Mouse (Mus musculus): ENCODE measurements at regions not wholly inside any gene's neighbourhood (a gene's known extent, or its start where the extent isn't known, plus 50 kb on each side); places are given as distances from the start of the nearest gene placed in this dataset.
A peak's percentile ranks its signal among the peaks of the same experiment; 100 is the strongest.

- H3K9ac ChIP-seq (replicated peaks): no peak overlapping the region
- no peaks in the 10 kb centered on the region for H3K9me3 ChIP-seq (ENCODE audit: low read length)
- TF ChIP-seq EP300 (IDR thresholded peaks at IDR 0.05; ENCODE audit: low read depth) (no peak), CTCF (IDR thresholded peaks at IDR 0.05; ENCODE audit: low read depth) (no peak)
- H3K4me2 ChIP-seq (ENCODE audit: low read depth, low read length): no peak overlapping the region
- DNase-seq (no peak), ATAC-seq (no peak)
- WGBS (ENCODE audit: insufficient replicate concordance): 77% methylated on average over 14 of the region's 14 CpGs
- H3K4me1 ChIP-seq (ENCODE audit: insufficient read depth): no peaks in the 10 kb centered on the region
- no peaks in the 10 kb centered on the region for H3K27me3 ChIP-seq (ENCODE audit: insufficient read depth, low read length)
- H3K27ac ChIP-seq (ENCODE audit: low read depth): no peak overlapping the region
- H3K36me3 ChIP-seq (replicated peaks; ENCODE audit: insufficient read depth, low read length): no peaks in the 10 kb centered on the region
- no peak overlapping the region for H3K4me3 ChIP-seq (ENCODE audit: low read depth, low read length)
Observed at GRCm38 (mm10) chr4:55281486-55282096, 68.3 kb upstream of the Rad23b start.

DNA sequence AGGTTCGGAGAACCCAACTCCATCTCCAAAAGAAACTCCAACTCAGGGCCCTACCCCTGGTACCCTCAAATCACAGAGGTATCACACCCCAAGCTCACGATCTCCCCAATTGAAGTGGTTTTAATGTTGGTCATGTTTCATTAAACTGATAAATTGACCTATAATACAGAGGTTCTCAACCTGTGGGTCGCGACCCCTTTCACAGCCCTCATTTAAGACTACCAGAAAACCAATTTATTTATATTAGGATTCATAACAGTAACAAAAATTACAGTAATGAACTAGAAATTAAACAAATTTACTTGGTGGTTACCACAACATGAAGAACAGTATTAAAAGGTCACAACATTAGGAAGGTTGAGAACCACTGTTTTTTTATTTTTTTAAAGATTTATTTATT, 67.4 kb upstream of the Rad23b start:
- ATAC-seq (no peak), DNase-seq (no peak)
- Histone ChIP-seq H3K4me1 (ENCODE audit: insufficient read depth) (no peaks in the 10 kb centered on the region), H3K27me3 (ENCODE audit: insufficient read depth, low read length) (no peaks in the 10 kb centered on the region), H3K36me3 (replicated peaks; ENCODE audit: insufficient read depth, low read length) (no peaks in the 10 kb centered on the region), H3K4me2 (ENCODE audit: low read depth, low read length) (no peak overlapping the region), H3K9me3 (ENCODE audit: low read length) (no peaks in the 10 kb centered on the region), H3K4me3 (ENCODE audit: low read depth, low read length) (no peak overlapping the region), H3K9ac (replicated peaks) (no peak overlapping the region), H3K27ac (ENCODE audit: low read depth) (no peak overlapping the region)
- whole genome bisulfite sequencing (ENCODE audit: insufficient replicate concordance): 73% methylated on average over 4 of the region's 4 CpGs
- no peak for TF ChIP-seq CTCF (IDR thresholded peaks at IDR 0.05; ENCODE audit: low read depth)

DNA sequence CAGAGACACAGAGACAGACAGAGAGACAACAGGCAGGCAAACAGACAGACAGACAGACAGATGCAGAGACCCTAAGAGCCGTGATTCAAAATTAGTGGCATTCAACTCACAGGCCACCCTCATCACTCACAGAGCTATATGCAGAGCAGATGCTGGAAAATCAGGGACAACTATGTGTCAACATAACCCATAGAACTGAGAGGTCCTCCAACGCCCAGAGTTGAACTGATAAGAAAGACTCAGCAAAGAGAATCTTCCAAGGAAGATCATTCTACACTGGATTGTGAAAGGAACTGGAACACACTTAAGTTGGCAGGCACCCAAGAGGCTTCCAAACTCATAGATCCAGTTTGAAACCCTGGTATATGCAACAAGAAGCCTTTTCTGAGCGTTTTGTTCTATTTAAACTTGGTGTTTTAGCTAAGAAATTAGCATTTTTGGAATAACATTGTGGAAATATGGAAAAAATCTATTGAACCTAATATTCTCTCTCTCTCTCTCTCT, 65.1 kb upstream of the Rad23b start:
- H3K9me3 ChIP-seq (ENCODE audit: low read length): no peaks in the 10 kb centered on the region
- DNase-seq (no peak), ATAC-seq (no peak)
- H3K27me3 ChIP-seq (ENCODE audit: insufficient read depth, low read length): no peaks in the 10 kb centered on the region
- no peak overlapping the region for H3K9ac ChIP-seq (replicated peaks)
- no peaks in the 10 kb centered on the region for H3K4me1 ChIP-seq (ENCODE audit: insufficient read depth)
- H3K4me3 ChIP-seq (ENCODE audit: low read depth, low read length): no peak overlapping the region
- no peaks in the 10 kb centered on the region for H3K36me3 ChIP-seq (replicated peaks; ENCODE audit: insufficient read depth, low read length)
- no peak overlapping the region for H3K27ac ChIP-seq (ENCODE audit: low read depth)
- TF ChIP-seq EP300 (IDR thresholded peaks at IDR 0.05; ENCODE audit: low read depth): no peak
- no peak for TF ChIP-seq CTCF (IDR thresholded peaks at IDR 0.05; ENCODE audit: low read depth)
- WGBS (ENCODE audit: insufficient replicate concordance): 51% methylated on average over 3 of the region's 3 CpGs
- no peak overlapping the region for H3K4me2 ChIP-seq (ENCODE audit: low read depth, low read length)

DNA sequence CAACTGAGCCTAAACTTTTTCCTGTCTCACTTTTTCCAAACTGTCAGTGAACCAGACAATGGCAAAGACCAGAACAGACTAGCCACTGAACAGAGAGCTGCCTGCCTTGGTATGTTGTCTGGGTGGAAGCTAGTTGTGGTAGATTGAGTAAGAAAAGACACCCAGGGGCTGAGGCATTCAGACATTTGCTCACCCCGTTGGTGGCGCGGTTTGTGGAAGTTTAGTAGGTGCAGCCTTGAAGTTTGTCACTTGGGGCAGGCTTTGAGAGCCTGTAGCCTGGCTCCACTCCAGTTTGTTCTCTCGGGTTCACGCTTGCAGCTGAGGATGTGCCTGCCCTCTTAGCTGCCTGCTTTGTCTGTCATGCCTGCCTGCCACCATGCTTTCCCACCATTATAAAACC, 64.2 kb upstream of the Rad23b start:
- Histone ChIP-seq H3K4me2 (ENCODE audit: low read depth, low read length) (no peak overlapping the region), H3K9ac (replicated peaks) (no peak overlapping the region), H3K36me3 (replicated peaks; ENCODE audit: insufficient read depth, low read length) (no peaks in the 10 kb centered on the region), H3K4me1 (ENCODE audit: insufficient read depth) (no peaks in the 10 kb centered on the region), H3K4me3 (ENCODE audit: low read depth, low read length) (no peak overlapping the region), H3K27me3 (ENCODE audit: insufficient read depth, low read length) (no peaks in the 10 kb centered on the region), H3K9me3 (ENCODE audit: low read length) (no peaks in the 10 kb centered on the region), H3K27ac (ENCODE audit: low read depth) (no peak overlapping the region)
- TF ChIP-seq EP300 (IDR thresholded peaks at IDR 0.05; ENCODE audit: low read depth): no peak
- no peak for TF ChIP-seq CTCF (IDR thresholded peaks at IDR 0.05; ENCODE audit: low read depth)
- ATAC-seq: no peak
- DNase-seq: peak; percentile 24
- WGBS (ENCODE audit: insufficient replicate concordance): 22% methylated on average over 5 of the region's 5 CpGs

DNA sequence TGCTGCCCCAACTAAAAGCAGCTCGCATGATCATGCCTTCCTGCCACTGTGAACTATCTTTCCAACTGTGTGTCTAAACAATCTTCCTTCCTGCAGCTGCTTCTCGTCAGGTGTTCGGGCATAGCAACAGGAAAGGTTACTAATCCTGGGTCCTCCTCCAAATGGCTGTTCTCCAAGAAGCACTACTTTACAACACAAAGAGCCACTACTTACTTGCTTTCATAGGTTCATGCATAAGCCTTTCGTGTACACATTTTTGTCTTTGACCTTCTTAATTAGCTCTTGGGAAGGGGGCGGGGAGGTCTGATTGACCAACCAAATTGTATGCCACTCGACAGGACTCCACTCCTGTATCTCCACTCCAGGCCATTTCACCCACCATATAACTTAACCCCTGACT, 61.4 kb upstream of the Rad23b start:
- ATAC-seq: no peak
- Histone ChIP-seq H3K9ac (replicated peaks) (no peak overlapping the region), H3K27me3 (ENCODE audit: insufficient read depth, low read length) (no peaks in the 10 kb centered on the region), H3K4me3 (ENCODE audit: low read depth, low read length) (no peak overlapping the region), H3K36me3 (replicated peaks; ENCODE audit: insufficient read depth, low read length) (no peaks in the 10 kb centered on the region), H3K27ac (ENCODE audit: low read depth) (no peak overlapping the region), H3K4me1 (ENCODE audit: insufficient read depth) (no peaks in the 10 kb centered on the region), H3K4me2 (ENCODE audit: low read depth, low read length) (no peak overlapping the region), H3K9me3 (ENCODE audit: low read length) (no peaks in the 10 kb centered on the region)
- no peak for DNase-seq
- TF ChIP-seq EP300 (IDR thresholded peaks at IDR 0.05; ENCODE audit: low read depth) (no peak), CTCF (IDR thresholded peaks at IDR 0.05; ENCODE audit: low read depth) (no peak)
- WGBS (ENCODE audit: insufficient replicate concordance): 58% methylated on average over 6 of the region's 6 CpGs

DNA sequence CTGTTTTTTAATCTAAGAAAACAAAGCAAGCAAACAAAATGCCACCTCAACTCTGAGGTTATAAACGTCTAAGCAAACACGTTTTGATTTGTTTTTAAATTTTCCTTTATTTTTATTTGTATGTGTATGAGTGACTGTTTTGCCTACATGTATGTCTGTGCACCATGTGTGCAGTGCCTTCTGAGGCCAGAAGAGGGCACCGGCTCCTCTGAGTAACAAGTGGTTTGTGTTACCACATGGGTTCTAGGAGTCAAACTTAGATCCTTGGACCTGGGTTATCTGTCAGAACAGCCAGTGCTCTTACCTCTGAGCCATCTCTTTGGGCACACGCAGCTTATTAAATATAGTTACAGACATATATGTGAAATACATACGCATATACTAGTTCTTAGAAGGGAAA, 57.6 kb upstream of the Rad23b start:
- no peak overlapping the region for H3K4me2 ChIP-seq (ENCODE audit: low read depth, low read length)
- 0 out of 2 replicates have a peak, but pooled peaks have one; percentile 41 for ATAC-seq

More for the DNA sequence above, 57.6 kb upstream of the Rad23b start:
- Histone ChIP-seq H3K36me3 (replicated peaks; ENCODE audit: insufficient read depth, low read length) (no peaks in the 10 kb centered on the region), H3K4me1 (ENCODE audit: insufficient read depth) (no peaks in the 10 kb centered on the region), H3K9me3 (ENCODE audit: low read length) (no peaks in the 10 kb centered on the region), H3K27me3 (ENCODE audit: insufficient read depth, low read length) (no peaks in the 10 kb centered on the region), H3K4me3 (ENCODE audit: low read depth, low read length) (no peak overlapping the region), H3K27ac (ENCODE audit: low read depth) (no peak overlapping the region), H3K9ac (replicated peaks) (no peak overlapping the region)
- no peak for TF ChIP-seq EP300 (IDR thresholded peaks at IDR 0.05; ENCODE audit: low read depth)
- peak; percentile 74 for TF ChIP-seq CTCF (IDR thresholded peaks at IDR 0.05; ENCODE audit: low read depth)
- WGBS (ENCODE audit: insufficient replicate concordance): 74% methylated on average over 5 of the region's 5 CpGs
- DNase-seq: peak; percentile 48

Measured in liver, postnatal 0 days (tissue).